Mouse (Mus musculus) testis, adult 2 months (tissue): ENCODE results near the gene Cttn.

ENCODE experiments used
- CTCF ChIP-seq: fragments of 200-500 bp; IDR thresholded peaks from 2 replicates; pipeline ENCODE4 v1.5.1; 2012; ENCODE audit warnings: low read depth, mild to moderate bottlenecking, inconsistent platforms, low read length, moderate library complexity; ENCODE audit not compliant: control insufficient read depth, insufficient read depth, insufficient replicate concordance
- POLR2A ChIP-seq: fragments of 200-500 bp; IDR thresholded peaks from 2 replicates; pipeline ENCODE4 v1.6.1; 2012; ENCODE audit warnings: low read depth, mild to moderate bottlenecking, inconsistent platforms, low read length, moderate library complexity; ENCODE audit not compliant: control insufficient read depth

DNA sequence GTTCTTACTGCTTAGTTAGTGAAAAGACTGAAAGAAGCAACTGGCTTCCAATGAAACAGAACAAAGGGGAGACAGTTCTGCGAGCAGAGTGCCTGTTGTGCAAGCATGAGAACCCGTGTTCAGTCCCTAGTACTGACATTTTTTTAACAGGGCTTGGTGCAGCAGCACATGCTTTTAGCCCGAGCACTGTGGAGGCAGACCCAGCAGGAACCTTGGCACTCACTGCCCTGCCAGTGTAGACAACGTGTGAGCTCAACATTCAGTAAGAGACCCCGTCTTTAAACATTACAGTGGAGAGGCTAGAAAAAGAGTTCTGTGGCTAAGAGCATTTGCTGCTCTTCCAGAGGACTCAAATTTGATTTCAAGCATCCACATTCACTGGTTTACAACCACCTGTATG lies 45.9 kb upstream of the Cttn start:
- TF ChIP-seq CTCF (no peak), POLR2A (no peak)
